Mouse (Mus musculus) stomach, postnatal 0 days (tissue): Measurements from ENCODE around the gene Rarb. TPM values are rescaled to one million over a fixed set of nuclear protein-coding genes. Genes with fewer than 3 reads are reported as not detected.

Source experiments
- ATAC-seq: fragments of 200-750 bp; cut with Nextera tagmentation; 2 replicates; pipeline ENCODE4 v1.8.0; 2017; ENCODE audit not compliant: low FRiP score, low TSS enrichment
- DNase-seq: peaks from one replicate; pipeline ENCODE4 v3.0.0-alpha.2; 2016; ENCODE audit warnings: low spot score
- H3K27ac ChIP-seq: fragments of 300-500 bp; sonication (generic); replicated peaks from 2 replicates; pipeline ENCODE4 v1.5.1; 2014; ENCODE audit warnings: mild to moderate bottlenecking, control low read depth
- H3K27me3 ChIP-seq: fragments of 300-500 bp; sonication (generic); 2 replicates; pipeline ENCODE4 v1.6.1; 2014; ENCODE audit warnings: low read length; ENCODE audit not compliant: control insufficient read depth, insufficient read depth
- H3K36me3 ChIP-seq: fragments of 300-500 bp; sonication (generic); 2 replicates; pipeline ENCODE4 v1.6.1; 2014; ENCODE audit warnings: low read length, mixed read lengths; ENCODE audit not compliant: control insufficient read depth, insufficient read depth
- H3K4me1 ChIP-seq: fragments of 300-500 bp; sonication (generic); replicated peaks from 2 replicates; pipeline ENCODE4 v1.6.1; 2014; ENCODE audit warnings: antibody characterized with exemption; ENCODE audit not compliant: control insufficient read depth, insufficient read depth
- H3K4me2 ChIP-seq: fragments of 300-500 bp; sonication (generic); replicated peaks from 2 replicates; pipeline ENCODE4 v1.6.1; 2014; ENCODE audit warnings: low read depth, mild to moderate bottlenecking, control low read depth, moderate library complexity
- H3K4me3 ChIP-seq: fragments of 300-500 bp; sonication (generic); 2 replicates; pipeline ENCODE4 v1.5.1; 2014; ENCODE audit warnings: low read depth, low read length, control low read depth
- H3K9ac ChIP-seq: fragments of 300-500 bp; sonication (generic); 2 replicates; pipeline ENCODE4 v1.6.1; 2014; ENCODE audit warnings: mild to moderate bottlenecking, low read length, control low read depth, mixed read lengths
- H3K9me3 ChIP-seq: fragments of 300-500 bp; sonication (generic); 2 replicates; pipeline ENCODE4 v1.6.1; 2016; ENCODE audit warnings: low read length; ENCODE audit not compliant: control insufficient read depth
- CTCF ChIP-seq: IDR thresholded peaks from 2 replicates; pipeline ENCODE4 v1.5.1; 2016; ENCODE audit warnings: antibody characterized with exemption, low read depth, mild to moderate bottlenecking, moderate library complexity
- EP300 ChIP-seq: optimal IDR thresholded peaks from 2 replicates; pipeline ENCODE3; 2016; ENCODE audit warnings: antibody characterized with exemption
- WGBS: fragments of 180-500 bp; shearing (Covaris S2); extraction: QIAGEN DNeasy Blood & Tissue Kit; methylation state at CpG from one replicate; pipeline ENCODE4 v1.1.7; 2014; 5-methylcytosine and 5-hydroxymethylcytosine counted together
- polyA plus RNA-seq: library from polyadenylated mRNA; unstranded; fragments of >200 nt; fragmentation: Nextera tagmentation; extraction: Ambion mirVana; gene quantifications from 2 replicates; pipeline ENCODE4 v1.2.1, GENCODE M21; 2015

Rarb gene
- 4.0 and 4.1 TPM in 2 replicates for polyA plus RNA-seq

GRCm38 (mm10) chr14:16818602-16819250, at the start of gene Rarb:
Gene Rarb (minus strand): TSS chr14:16819156.
- DNase-seq (no peak), ATAC-seq (no peak)
- no peak within 1 kb of the TSS for H3K4me3 ChIP-seq
- H3K9me3 ChIP-seq, result no peaks in the 10 kb centered on the region
- H3K4me1 ChIP-seq, result no peaks in the 10 kb centered on the region
- no peaks in the 10 kb centered on the region for H3K27me3 ChIP-seq
- H3K27ac ChIP-seq, result no peak within 1 kb of the TSS
- no peak for TF ChIP-seq CTCF
- no peak for TF ChIP-seq EP300
- H3K9ac ChIP-seq, result no peak within 1 kb of the TSS
- WGBS, result 98% methylated on average over 4 of the region's 4 CpGs
- H3K36me3 ChIP-seq, result no peaks in the 10 kb centered on the region
- H3K4me2 ChIP-seq, result no peak within 1 kb of the TSS

- H3K4me2 ChIP-seq, result no peak overlapping the region
- H3K4me3 ChIP-seq, result no peak overlapping the region
- no peak overlapping the region for H3K27ac ChIP-seq
- H3K27me3 ChIP-seq, result no peaks in the 10 kb centered on the region
- no peaks in the 10 kb centered on the region for H3K4me1 ChIP-seq
- DNase-seq (no peak), ATAC-seq (no peak)
- TF ChIP-seq EP300 (no peak), CTCF (no peak)
- 67% methylated on average over 3 of the region's 3 CpGs for WGBS
- H3K9ac ChIP-seq, result no peak overlapping the region
- H3K9me3 ChIP-seq, result no peaks in the 10 kb centered on the region
- no peaks in the 10 kb centered on the region for H3K36me3 ChIP-seq
These were observed 23.1 kb upstream of the Rarb start for GRCm38 (mm10) chr14:16842036-16842435.

GRCm38 (mm10) chr14:16841597-16841989, 22.6 kb upstream of the Rarb start:
- no peak for TF ChIP-seq CTCF
- TF ChIP-seq EP300, result no peak
- Histone ChIP-seq H3K27ac (no peak overlapping the region), H3K36me3 (no peaks in the 10 kb centered on the region), H3K9ac (no peak overlapping the region), H3K4me3 (no peak overlapping the region), H3K27me3 (no peaks in the 10 kb centered on the region), H3K4me1 (no peaks in the 10 kb centered on the region), H3K4me2 (no peak overlapping the region), H3K9me3 (no peaks in the 10 kb centered on the region)
- ATAC-seq, result no peak
- DNase-seq, result no peak
- 73% methylated on average over 6 of the region's 6 CpGs for WGBS

GRCm38 (mm10) chr14:16840951-16841596, 22.1 kb upstream of the Rarb start:
- ATAC-seq (no peak), DNase-seq (no peak)
- H3K36me3 ChIP-seq, result no peaks in the 10 kb centered on the region
- H3K4me2 ChIP-seq, result no peak overlapping the region
- no peak overlapping the region for H3K9ac ChIP-seq
- TF ChIP-seq CTCF, result no peak
- 44% methylated on average over 8 of the region's 8 CpGs for WGBS
- no peaks in the 10 kb centered on the region for H3K4me1 ChIP-seq
- no peak overlapping the region for H3K4me3 ChIP-seq
- H3K27me3 ChIP-seq, result no peaks in the 10 kb centered on the region
- no peak overlapping the region for H3K27ac ChIP-seq
- no peaks in the 10 kb centered on the region for H3K9me3 ChIP-seq

DNA sequence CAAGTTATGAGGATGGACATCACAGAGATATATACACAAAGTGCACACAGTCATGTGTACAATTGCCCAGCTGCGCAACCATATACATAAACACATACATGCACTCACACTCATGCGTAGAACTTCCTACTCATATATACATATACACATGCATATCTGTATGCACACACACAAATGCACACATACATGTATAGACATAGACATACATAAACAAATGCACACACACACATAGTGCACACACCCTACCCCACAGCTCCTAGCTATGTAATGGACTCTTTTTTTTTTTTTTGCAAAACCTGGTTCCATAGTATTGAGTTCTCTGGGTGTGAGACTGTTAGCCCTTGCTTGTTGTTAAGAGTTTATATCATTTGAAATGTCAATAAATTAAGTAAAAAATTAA, 21.2 kb upstream of the Rarb start:
- H3K4me1 ChIP-seq, result no peaks in the 10 kb centered on the region
- no peak overlapping the region for H3K27ac ChIP-seq
- DNase-seq (no peak), ATAC-seq (no peak)
- no peak overlapping the region for H3K4me2 ChIP-seq
- 97% methylated on average over 2 of the region's 2 CpGs for WGBS
- no peaks in the 10 kb centered on the region for H3K9me3 ChIP-seq
- H3K36me3 ChIP-seq, result no peaks in the 10 kb centered on the region
- no peak overlapping the region for H3K9ac ChIP-seq
- no peaks in the 10 kb centered on the region for H3K27me3 ChIP-seq
- TF ChIP-seq EP300 (no peak), CTCF (no peak)
- no peak overlapping the region for H3K4me3 ChIP-seq

DNA sequence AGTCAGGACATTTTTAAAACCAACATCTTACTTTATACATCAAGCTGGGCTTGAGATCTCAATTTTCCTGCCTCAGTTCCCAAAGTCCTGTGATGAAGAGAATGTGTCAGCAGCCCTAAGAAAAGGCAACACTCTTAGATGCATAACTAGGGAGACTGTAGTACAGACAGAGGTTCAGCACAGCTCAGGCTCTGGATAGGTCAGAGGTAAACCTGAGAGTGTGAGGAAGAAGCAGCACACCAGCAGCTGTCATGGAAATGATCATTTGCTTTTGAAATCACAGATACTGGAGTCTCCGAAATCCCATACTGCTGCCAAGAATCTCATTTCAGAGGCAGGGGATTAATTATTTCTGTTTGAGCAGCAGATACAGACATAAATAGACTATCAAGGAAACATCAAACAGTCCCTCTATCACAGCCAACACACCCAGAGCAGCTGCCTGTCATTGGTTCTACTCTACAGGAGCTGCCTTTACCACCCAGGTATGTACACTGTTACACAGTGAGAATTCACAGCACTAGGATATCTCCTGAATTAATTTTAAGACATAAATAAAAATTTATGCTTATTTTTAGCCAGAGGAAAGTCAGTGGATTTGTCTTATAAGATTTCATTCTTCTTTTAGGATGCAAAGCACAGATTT, 3.7 kb downstream of the Rarb start:
- ATAC-seq (no peak), DNase-seq (no peak)
- Histone ChIP-seq H3K9me3 (no peaks in the 10 kb centered on the region), H3K9ac (no peak overlapping the region), H3K4me3 (no peak overlapping the region), H3K36me3 (no peaks in the 10 kb centered on the region), H3K4me1 (no peaks in the 10 kb centered on the region), H3K27ac (no peak overlapping the region), H3K27me3 (no peaks in the 10 kb centered on the region), H3K4me2 (no peak overlapping the region)
- 55% methylated on average over 1 of the region's 1 CpGs for WGBS
- no peak for TF ChIP-seq CTCF
- no peak for TF ChIP-seq EP300
